Mouse (Mus musculus) layer of hippocampus, adult 2 months (tissue): ENCODE measurements around the gene Rspo1. TPM values are rescaled to one million over a fixed set of nuclear protein-coding genes. Genes with fewer than 3 reads are reported as not detected.
A peak's percentile ranks its signal among the peaks of the same experiment; 100 is the strongest.

Source experiments
- DNase-seq, 2 experiments: peaks; one replicate each; pipeline ENCODE4 v3.0.0; 2022; ENCODE audit warnings: low spot score in 2 of 2
- H3K27ac ChIP-seq: fragments of 200-600 bp; 2 replicates; pipeline ENCODE4 v1.8.1; 2022
- H3K4me3 ChIP-seq: fragments of 200-600 bp; 2 replicates; pipeline ENCODE4 v1.8.1; 2022; ENCODE audit warnings: mild to moderate bottlenecking
- CTCF ChIP-seq: fragments of 200-600 bp; conservative IDR thresholded peaks from 2 replicates; pipeline ENCODE4 v1.8.1; 2022; ENCODE audit warnings: antibody characterized with exemption, mild to moderate bottlenecking, moderate library complexity
- total RNA-seq, 2 experiments: library from RNA; stranded (reverse); gene quantifications; 2 replicates each; pipeline ENCODE4 v1.2.3; 2021

Gene Rspo1
- total RNA-seq, 2 experiments from 2014 or later = 9.5 to 9.8 TPM

GRCm38 (mm10) chr4:124986739-124987710, 795 bp downstream of the Rspo1 start:
- Histone ChIP-seq H3K27ac (no peak overlapping the region), H3K4me3 (peak overlapping the region; percentile 29)
- no peak for DNase-seq
- no peak for TF ChIP-seq CTCF

DNA sequence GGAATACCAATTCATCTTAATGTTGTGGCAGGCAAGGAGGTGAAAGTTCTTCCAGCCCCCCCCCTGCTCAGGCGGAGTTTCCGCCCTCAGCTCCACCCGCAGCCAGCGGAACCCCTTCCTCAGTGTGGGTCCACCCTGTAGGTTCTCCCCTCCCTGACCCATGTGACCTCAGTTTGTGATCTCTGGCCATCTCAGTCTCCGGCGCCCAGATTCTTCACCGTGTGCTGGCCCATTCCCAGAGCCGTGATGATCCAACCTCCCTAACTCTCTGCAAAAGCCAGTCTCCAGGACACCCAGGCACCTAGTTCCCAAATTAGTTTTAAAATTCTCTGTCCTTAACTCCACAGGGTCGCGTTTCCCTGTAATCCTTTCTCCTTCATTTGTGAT, 1.5 kb downstream of the Rspo1 start:
- Histone ChIP-seq H3K4me3 (no peak overlapping the region), H3K27ac (no peak overlapping the region)
- no peak for DNase-seq
- no peak for TF ChIP-seq CTCF

GRCm38 (mm10) chr4:124988382-124988781, 2.2 kb downstream of the Rspo1 start:
- DNase-seq = no peak
- no peak overlapping the region for H3K27ac ChIP-seq
- TF ChIP-seq CTCF = no peak
- no peak overlapping the region for H3K4me3 ChIP-seq

- Histone ChIP-seq H3K4me3 (no peak overlapping the region), H3K27ac (no peak overlapping the region)
- DNase-seq = no peak
- TF ChIP-seq CTCF = no peak
These were observed 3.6 kb downstream of the Rspo1 start for GRCm38 (mm10) chr4:124989787-124990253.

GRCm38 (mm10) chr4:124990325-124990724, 4.1 kb downstream of the Rspo1 start:
- DNase-seq = no peak
- no peak for TF ChIP-seq CTCF
- no peak overlapping the region for H3K4me3 ChIP-seq
- H3K27ac ChIP-seq = no peak overlapping the region

DNA sequence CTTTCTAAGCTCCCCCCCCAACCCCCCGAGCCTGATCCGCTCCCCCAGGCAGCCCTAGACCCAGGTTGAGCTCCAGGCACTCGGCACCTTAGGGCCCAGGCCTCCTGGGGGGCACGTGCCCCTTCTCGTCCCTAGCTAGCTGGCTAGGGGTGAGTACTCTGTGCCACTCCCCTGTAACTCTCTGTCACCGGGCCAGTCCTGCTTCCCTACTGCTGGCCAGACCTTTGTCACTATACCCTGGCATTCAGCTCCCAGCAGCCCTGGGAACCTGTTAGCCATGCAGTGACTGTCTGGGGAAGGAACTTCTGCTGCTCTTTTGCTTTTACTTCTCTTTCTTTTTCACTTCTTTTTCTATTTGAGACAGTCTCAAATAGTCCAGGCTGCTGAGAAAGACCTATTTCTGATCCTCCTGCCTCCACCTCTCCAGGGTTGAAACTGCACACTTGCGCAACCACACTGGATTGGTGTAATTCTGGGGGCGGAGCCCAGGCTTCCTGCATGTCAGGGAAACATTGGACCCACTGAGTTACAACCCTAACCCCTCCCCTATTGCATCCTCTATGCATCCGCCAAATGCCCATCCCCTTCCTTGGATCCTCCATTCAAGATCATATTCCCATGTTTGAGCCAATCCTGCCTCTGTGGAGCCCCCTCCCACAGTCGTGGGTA, 11.4 kb downstream of the Rspo1 start:
- TF ChIP-seq CTCF = no peak
- DNase-seq = no peak
- Histone ChIP-seq H3K27ac (no peak overlapping the region), H3K4me3 (no peak overlapping the region)

- DNase-seq = no peak
- no peak overlapping the region for H3K27ac ChIP-seq
- TF ChIP-seq CTCF = no peak
- H3K4me3 ChIP-seq = no peak overlapping the region
These were observed 13.3 kb downstream of the Rspo1 start for GRCm38 (mm10) chr4:124999548-124999947.

DNA sequence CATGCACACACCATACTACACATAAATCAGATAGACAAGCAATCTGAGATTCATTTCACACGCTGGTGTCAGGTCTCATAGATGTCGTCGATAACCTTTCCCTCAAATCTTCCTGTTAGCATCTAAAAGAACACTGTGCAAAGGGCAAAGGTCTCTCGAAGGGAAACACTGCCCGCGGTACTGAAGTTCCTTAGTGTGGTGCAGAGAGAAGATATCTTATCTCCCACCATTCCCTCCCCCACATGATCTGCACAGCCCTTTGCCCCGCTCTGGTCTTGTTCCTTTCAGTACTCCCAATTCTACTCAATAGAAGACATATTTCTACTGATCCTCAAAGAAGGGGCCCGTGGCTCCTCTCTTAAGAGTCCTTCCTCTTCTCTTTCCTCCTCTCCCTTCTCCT, 16.7 kb downstream of the Rspo1 start:
- Histone ChIP-seq H3K4me3 (no peak overlapping the region), H3K27ac (no peak overlapping the region)
- no peak for TF ChIP-seq CTCF
- no peak for DNase-seq

GRCm38 (mm10) chr4:125004886-125005285, 18.7 kb downstream of the Rspo1 start:
- no peak for DNase-seq

DNA sequence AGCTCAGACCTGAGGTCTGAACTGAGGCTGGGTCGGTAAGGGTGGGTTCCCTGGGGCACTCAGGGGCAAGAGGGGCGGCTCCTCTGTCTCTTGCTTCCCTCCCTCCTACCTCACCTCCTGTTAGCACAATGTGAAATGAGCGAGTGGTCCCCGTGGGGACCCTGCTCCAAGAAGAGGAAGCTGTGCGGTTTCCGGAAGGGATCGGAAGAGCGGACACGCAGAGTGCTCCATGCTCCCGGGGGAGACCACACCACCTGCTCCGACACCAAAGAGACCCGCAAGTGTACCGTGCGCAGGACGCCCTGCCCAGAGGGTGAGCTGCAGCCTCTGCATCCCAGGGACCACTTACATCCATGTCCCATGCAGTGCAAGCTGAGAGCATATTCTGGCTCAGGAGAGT, 21.2 kb downstream of the Rspo1 start:
- DNase-seq = no peak
- no peak overlapping the region for H3K27ac ChIP-seq
- no peak overlapping the region for H3K4me3 ChIP-seq
- TF ChIP-seq CTCF = no peak

More at GRCm38 (mm10) chr4:125004886-125005285, 18.7 kb downstream of the Rspo1 start:
- no peak overlapping the region for H3K27ac ChIP-seq
- H3K4me3 ChIP-seq = no peak overlapping the region
- no peak for TF ChIP-seq CTCF

GRCm38 (mm10) chr4:125008220-125008619, 22.0 kb downstream of the Rspo1 start:
- Histone ChIP-seq H3K4me3 (no peak overlapping the region), H3K27ac (no peak overlapping the region)
- TF ChIP-seq CTCF = no peak
- no peak for DNase-seq

DNA sequence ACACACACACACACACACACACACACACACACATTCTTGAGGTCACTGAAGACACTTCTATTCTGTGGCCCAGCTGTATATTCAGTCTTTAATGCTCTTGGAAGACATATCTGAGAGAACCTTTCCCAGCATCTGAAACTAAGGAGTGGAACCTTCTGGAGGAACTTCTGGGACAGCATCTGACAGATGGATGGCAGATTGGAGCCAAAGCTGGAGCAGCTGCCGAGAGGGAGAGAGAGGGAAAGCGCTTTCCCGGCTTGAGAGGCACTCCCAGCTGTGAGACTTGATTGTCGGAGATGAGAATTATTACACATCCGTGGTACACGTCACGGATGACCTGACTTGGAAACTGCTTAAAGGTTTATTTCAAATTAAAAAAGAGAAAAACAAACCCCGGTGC, 22.5 kb downstream of the Rspo1 start:
- Histone ChIP-seq H3K27ac (no peak overlapping the region), H3K4me3 (no peak overlapping the region)
- TF ChIP-seq CTCF = no peak
- peak in 1 of 2 experiments; percentile 28 for DNase-seq
